Mouse (Mus musculus): ENCODE data around the gene Orai1.
"Not testable (repeated sequence)": the region's sequence is repeated elsewhere in the genome, so short reads cannot be mapped to it uniquely, and the experiment has no call there.

The Orai1 gene

DNA sequence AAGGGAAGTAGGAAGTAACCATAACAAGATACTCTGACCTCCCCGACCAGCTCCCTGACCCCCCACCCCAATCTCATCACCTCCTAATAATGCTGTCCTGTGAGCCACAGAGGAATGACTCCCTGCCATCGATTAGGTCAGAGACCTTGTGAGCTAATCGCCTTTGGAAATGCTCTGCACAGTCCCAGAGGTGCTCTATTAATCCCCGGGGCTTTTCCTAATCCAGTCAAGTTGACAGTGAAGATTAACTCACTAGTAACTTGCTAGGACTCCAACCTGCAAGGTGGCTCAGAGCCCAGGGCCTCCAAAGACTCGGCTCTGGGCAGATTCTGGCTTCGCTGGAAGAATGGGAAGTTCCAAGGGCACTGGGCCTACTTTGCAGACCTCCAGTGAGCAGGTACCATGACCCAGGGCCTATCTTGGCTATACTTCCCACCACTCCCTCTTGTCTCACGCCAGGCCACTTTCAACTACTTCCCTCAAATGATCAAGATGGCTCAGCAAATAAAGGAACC, 18.8 kb downstream of the Orai1 start:
- DNase-seq (ENCODE audit: low spot score) = no peak

DNA sequence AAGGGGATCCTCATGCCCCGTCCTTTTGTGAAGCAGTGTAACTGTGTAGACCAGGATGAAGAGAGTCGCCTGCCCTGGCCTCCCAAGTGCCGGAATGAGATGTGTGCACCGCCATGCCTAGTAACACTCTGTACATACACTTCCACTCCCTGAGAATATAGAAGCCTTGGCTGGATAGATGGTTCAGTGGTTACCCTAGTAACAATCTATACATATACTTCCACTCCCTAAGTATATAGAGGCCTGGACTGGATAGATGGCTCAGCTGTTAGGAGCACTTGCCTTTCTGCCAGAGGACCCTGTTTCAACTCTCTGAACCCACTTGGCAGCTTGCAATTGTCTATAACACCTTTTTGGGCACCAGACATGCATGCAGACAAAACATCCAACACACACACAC, 20.2 kb downstream of the Orai1 start:
- no peak for DNase-seq (ENCODE audit: low spot score)

GRCm38 (mm10) chr5:123035564-123035963, 20.7 kb downstream of the Orai1 start:
- DNase-seq (ENCODE audit: low spot score) = peak; percentile 21

DNA sequence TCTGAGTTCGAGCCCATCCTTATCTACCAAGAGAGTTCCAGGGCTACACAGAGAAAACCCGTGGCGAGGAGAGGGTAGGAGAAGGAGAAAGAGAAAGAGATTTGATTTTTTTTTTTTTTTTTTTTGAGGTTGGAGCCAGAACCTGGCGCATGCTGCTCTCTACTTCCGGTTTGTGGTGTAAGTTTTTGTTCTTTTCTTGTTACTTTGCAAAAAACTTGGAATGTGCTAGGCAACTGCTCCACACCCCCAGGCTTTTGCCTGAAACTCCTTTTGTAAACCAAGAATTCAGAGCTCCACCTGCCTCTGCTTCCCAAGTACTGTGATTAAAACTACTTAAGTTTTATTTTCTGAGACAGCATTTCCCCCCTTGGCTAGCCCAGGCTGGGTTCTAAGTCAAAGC, 23.2 kb downstream of the Orai1 start:
- no peak for DNase-seq (ENCODE audit: low spot score)

DNA sequence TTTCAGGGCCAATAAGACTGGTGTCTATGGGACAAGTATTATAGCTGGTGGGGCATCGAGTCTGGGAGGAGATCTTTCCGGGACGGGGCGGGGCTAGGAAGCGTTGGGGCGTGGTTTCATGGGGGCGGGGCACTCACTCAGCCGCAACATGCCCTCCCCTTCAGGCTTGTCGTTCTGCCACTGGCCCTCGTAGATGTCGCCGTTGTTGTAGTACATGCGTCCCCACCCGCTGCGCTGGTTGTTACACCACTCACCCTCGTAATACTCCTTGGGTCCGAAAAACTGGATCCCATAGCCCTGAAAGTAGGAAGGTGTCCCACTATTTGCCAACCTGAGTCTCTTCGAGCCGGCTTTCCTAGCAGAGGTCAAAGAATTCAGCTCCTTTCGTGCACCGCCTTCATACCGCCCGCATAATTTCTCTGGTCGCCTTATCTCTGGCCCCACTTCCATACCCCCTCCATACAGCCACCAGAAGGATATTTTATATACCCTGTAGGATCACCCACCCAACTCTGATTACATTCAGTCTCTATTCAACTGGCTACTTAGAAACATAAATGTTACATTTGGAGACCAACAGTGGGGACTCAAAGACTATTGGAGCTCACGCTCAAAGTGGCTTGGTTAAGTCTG, 24.4 kb downstream of the Orai1 start:
- peak; percentile 75 for DNase-seq (ENCODE audit: low spot score)

DNA sequence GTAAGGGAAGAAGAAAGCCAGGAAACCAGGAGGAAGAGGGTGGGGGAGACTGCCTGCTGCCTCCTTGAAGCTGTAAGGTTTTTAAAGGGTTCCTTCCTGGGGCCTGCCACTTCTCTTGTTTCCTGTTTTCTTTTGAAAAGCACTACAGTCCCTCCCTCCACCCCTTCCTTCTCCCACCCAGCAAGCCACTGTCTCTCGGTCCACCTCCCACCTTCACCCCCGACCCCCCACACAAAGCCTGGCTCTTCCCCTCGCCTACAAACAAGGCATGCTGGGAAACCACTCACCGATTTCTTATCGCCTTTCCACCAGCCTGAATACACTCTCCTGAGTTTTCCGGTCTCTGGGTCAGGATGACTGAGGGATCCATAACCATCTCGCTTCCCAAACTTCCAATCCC, 25.9 kb downstream of the Orai1 start:
- DNase-seq (ENCODE audit: low spot score) = no peak

GRCm38 (mm10) chr5:123043856-123044255, 29.0 kb downstream of the Orai1 start:
- peak; percentile 50 for DNase-seq (ENCODE audit: low spot score)

DNA sequence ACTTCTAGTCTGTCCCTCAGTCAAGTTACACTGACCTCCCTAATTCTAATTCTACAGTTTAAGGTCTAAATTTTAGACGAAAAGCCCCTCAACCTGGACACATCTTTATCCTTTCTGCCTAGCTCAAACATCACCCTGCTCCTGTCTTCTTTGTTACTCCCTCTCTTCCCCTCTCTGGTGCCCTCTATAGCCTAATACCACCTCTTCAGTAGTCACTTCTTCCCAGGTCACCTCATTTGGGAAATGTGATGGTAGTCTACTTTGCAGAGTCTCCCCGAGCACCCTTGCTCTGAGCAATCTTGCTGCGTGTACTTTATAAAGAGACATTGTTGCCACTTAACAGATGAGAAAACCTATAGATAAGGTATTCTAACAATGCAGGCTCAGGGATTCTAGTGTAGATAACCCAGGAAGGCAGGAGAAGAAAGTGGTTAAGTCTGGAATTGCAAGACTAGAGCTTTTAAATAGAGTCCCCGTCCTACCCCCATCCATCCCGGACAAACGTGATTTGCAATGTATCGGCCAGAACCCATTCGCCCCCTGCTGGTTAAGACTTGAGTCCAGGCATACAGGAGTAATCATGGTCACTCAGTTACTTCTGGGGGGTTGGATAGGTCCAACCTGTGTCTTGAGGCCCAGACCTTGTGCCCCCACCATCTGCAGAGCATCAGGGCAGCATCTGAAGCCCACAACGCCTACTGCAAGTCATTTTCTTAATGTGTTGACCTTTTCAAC, 30.9 kb downstream of the Orai1 start:
- DNase-seq (ENCODE audit: low spot score) = peak; percentile 85

GRCm38 (mm10) chr5:123046916-123047315, 32.0 kb downstream of the Orai1 start, which contains the start of gene Morn3:
Gene Morn3, minus strand, starts transcription at chr5:123047016.
- DNase-seq (ENCODE audit: low spot score) = no peak

DNA sequence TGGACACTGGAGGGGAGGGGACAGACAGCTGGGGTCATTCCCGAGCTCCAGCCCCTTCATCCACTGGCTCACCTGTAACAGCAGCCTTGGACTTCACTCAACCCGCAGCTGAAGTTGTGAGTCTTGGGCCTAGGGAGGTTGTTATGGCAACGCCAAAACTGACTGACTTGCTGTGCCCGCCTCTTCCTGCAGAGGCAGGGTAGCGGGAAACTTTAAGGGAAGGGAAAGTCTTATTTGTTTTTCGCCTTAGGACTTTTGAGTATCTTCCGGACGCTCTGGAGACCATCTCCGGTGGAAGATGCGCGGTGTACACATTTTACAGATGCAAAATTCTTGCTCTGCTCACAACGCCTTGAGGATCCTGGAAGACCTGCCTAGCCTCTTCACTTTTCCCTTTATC, 34.4 kb downstream of the Orai1 start:
- peak; percentile 87 for DNase-seq (ENCODE audit: low spot score)

- no peak for DNase-seq (ENCODE audit: low spot score)
Observed at GRCm38 (mm10) chr5:123050918-123051317, 36.0 kb downstream of the Orai1 start.

GRCm38 (mm10) chr5:123051736-123052135, 36.9 kb downstream of the Orai1 start:
- DNase-seq (ENCODE audit: low spot score) = no peak

GRCm38 (mm10) chr5:123057366-123058250, 42.7 kb downstream of the Orai1 start:
- DNase-seq (ENCODE audit: low spot score) = peak; percentile 100

GRCm38 (mm10) chr5:123058251-123059102, 43.6 kb downstream of the Orai1 start:
- no peak for DNase-seq (ENCODE audit: low spot score)

- DNase-seq (ENCODE audit: low spot score) = peak; percentile 73
Observed at GRCm38 (mm10) chr5:123059757-123060520, 45.1 kb downstream of the Orai1 start.

DNA sequence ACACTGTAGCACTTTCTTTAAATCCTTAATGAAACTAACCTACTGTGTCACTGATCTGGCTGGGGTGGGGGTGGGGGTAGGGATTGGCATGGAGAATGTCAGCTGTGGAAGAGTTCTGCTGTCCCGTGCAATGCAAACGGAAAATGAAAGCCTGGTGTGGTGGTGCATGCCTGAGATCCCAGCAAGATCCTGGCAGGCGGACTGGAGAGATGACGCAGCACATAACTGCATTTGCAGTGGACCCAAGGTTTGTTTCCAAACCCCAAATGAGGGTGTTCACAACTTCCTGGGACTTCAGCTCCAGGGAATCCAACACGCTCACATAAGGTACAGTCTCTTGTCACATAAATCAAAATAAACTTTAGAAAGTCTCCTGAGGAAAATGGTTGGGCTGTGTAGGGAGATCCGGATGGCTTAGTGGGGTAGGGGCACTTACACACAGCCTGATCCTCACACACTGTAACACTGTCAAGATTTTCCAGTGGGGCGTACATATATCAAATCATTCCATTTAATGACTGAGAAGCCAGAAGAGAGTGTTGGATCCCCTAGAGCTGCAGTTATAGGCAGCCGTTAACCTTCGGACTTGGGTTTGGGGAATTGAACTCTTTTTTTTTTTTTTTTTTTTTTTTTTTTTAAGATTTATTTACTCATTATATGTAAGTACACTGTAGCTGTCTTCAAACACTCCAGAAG, 46.0 kb downstream of the Orai1 start:
- no peak for DNase-seq (ENCODE audit: low spot score)

DNA sequence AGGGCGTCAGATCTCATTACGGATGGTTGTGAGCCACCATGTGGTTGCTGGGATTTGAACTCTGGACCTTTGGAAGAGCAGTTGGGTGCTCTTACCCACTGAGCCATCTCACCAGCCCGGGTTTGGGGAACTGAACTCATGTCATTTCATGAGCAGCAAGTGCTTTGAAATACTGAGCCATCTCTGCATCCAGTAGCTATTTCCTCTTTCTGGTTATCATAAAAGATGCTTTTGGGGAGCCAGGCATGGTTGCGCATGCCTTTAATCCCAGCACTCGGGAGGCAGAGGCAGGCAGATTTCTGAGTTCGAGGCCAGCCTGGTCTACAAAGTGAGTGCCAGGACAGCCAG, 46.5 kb downstream of the Orai1 start:
- DNase-seq (ENCODE audit: low spot score) = not testable (repeated sequence)

- no peak for DNase-seq (ENCODE audit: low spot score)
Observed at GRCm38 (mm10) chr5:123063141-123063540, 48.3 kb downstream of the Orai1 start.

DNA sequence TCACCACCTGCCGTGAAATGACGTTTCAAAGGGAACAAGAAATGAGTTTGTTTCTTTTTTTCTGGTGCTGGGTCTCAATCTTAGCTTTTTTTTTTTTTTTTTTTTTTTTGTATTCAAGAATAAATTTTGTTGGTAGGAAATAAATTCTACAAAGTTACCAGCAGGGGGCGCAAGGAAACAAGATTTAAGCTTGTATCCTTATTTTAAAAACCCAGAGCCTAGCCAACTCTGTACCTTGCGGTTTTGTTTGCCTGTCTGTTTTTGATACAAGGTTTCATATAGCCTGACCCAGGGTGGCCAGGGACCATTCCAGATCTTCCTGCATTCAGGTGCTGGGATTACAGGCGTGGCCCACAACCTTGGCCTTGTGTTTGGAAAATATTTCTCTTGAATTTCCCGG, 49.3 kb downstream of the Orai1 start:
- peak; percentile 91 for DNase-seq (ENCODE audit: low spot score)

- peak; percentile 75 for DNase-seq (ENCODE audit: low spot score)
Observed at GRCm38 (mm10) chr5:123067395-123067995, 52.6 kb downstream of the Orai1 start.
